27 mouse cellular contexts compared by ENCODE assay signal in genomic region chr8:61436147-61436546, GRCm38 (mm10). TPM values are rescaled to one million over a fixed set of nuclear protein-coding genes. Genes with fewer than 3 reads are reported as not detected.
DNase-seq lines count a peak whose midpoint lies in the region; ATAC-seq and TF ChIP-seq lines count a peak whose summit lies in the region.
"Had no signal": no experiment of that assay in that cellular context is flagged by ENCODE, and none has a peak within 500 bp of the region (broad histone marks: within the 10 kb centered on the region; RNA-seq: fewer than 3 reads in every experiment).

No protein-coding gene starts in this region.

- TF ChIP-seq CTCF in hindbrain, postnatal 0 days (IDR thresholded peaks at IDR 0.05; ENCODE audit: low read depth): no peak
- no peak for TF ChIP-seq CTCF in lung, postnatal 0 days (IDR thresholded peaks at IDR 0.05)
- no peak for TF ChIP-seq CTCF in midbrain, postnatal 0 days (IDR thresholded peaks at IDR 0.05)

- DNase-seq in hindbrain, embryonic 11.5 days (ENCODE audit: low spot score): no peak
- no peak for DNase-seq in hindbrain, postnatal 0 days (ENCODE audit: low spot score)
- peak; percentile 8 for DNase-seq in lung, postnatal 0 days (ENCODE audit: low spot score)
- no peak for DNase-seq in lung, postnatal 36 days
- DNase-seq in midbrain, postnatal 0 days (ENCODE audit: low spot score): no peak
- DNase-seq in cerebellum, postnatal 25 days: no peak
- DNase-seq: adrenal gland, postnatal 14 days; cerebellum, adult 11 months; cerebellum, adult 9-10 months; embryo, embryonic 11 days; heart, postnatal 10 days; kidney, postnatal 36 days; lung, postnatal 4 days; right cerebral cortex, postnatal 4 days; thymus, adult 2 months; thymus, postnatal 36 days had no signal

- no peak overlapping the region for H3K4me2 ChIP-seq in hindbrain, embryonic 11.5 days (replicated peaks; ENCODE audit: low read depth, low read length)
- H3K4me2 ChIP-seq in hindbrain, postnatal 0 days (ENCODE audit: low read depth, low read length): no peak overlapping the region
- no peak overlapping the region for H3K4me2 ChIP-seq in lung, postnatal 0 days (replicated peaks; ENCODE audit: low read depth, low read length)
- H3K4me2 ChIP-seq in midbrain, embryonic 12.5 days (replicated peaks): no peak overlapping the region
- H3K4me2 ChIP-seq in midbrain, postnatal 0 days (ENCODE audit: low read depth, low read length, poor library complexity, severe bottlenecking): no peak overlapping the region
- H3K4me2 ChIP-seq: embryonic facial prominence, embryonic 12.5 days; heart, embryonic 13.5 days; kidney, embryonic 15.5 days; limb, embryonic 13.5 days; liver, embryonic 11.5 days; lung, embryonic 15.5 days had no signal

- no peak overlapping the region for H3K27ac ChIP-seq in hindbrain, embryonic 11.5 days (ENCODE audit: low read depth, low read length)
- no peak overlapping the region for H3K27ac ChIP-seq in hindbrain, postnatal 0 days
- H3K27ac ChIP-seq in lung, postnatal 0 days (ENCODE audit: low read length): peak overlapping the region; percentile 72
- H3K27ac ChIP-seq in midbrain, embryonic 12.5 days (replicated peaks): no peak overlapping the region
- no peak overlapping the region for H3K27ac ChIP-seq in midbrain, postnatal 0 days (ENCODE audit: low read depth, low read length)
- H3K27ac ChIP-seq: embryonic facial prominence, embryonic 12.5 days; heart, embryonic 13.5 days; kidney, embryonic 15.5 days; layer of hippocampus, adult 2 months; limb, embryonic 13.5 days; lung, embryonic 15.5 days had no signal

- TF ChIP-seq EP300 in lung, postnatal 0 days (IDR thresholded peaks at IDR 0.05): no peak

- peaks cover 3% of the 10 kb centered on the region for H3K4me1 ChIP-seq in hindbrain, embryonic 11.5 days (replicated peaks; ENCODE audit: control insufficient read depth, insufficient read depth, low read length)
- H3K4me1 ChIP-seq in hindbrain, postnatal 0 days (ENCODE audit: insufficient read depth, low read length): no peaks in the 10 kb centered on the region
- no peaks in the 10 kb centered on the region for H3K4me1 ChIP-seq in lung, postnatal 0 days (ENCODE audit: insufficient read depth, low read depth, low read length)
- H3K4me1 ChIP-seq in midbrain, embryonic 12.5 days: peaks cover 11% of the 10 kb centered on the region
- H3K4me1 ChIP-seq in midbrain, postnatal 0 days (ENCODE audit: insufficient read depth, low read length): no peaks in the 10 kb centered on the region
- H3K4me1 ChIP-seq: embryonic facial prominence, embryonic 12.5 days; heart, embryonic 13.5 days; limb, embryonic 13.5 days had no signal

- H3K27me3 ChIP-seq in hindbrain, embryonic 11.5 days (ENCODE audit: control insufficient read depth, insufficient read depth, low read length): no peaks in the 10 kb centered on the region
- no peaks in the 10 kb centered on the region for H3K27me3 ChIP-seq in hindbrain, postnatal 0 days (ENCODE audit: insufficient read depth, low read length)
- H3K27me3 ChIP-seq in lung, postnatal 0 days (replicated peaks; ENCODE audit: insufficient read depth, low read length): no peaks in the 10 kb centered on the region
- no peaks in the 10 kb centered on the region for H3K27me3 ChIP-seq in midbrain, embryonic 12.5 days
- no peaks in the 10 kb centered on the region for H3K27me3 ChIP-seq in midbrain, postnatal 0 days (ENCODE audit: insufficient read depth, low read length)
- H3K27me3 ChIP-seq: embryonic facial prominence, embryonic 12.5 days; heart, embryonic 13.5 days; kidney, embryonic 15.5 days; limb, embryonic 13.5 days; lung, embryonic 15.5 days; megakaryocyte, embryonic 14.5 days; Patski had no signal

- H3K9ac ChIP-seq in hindbrain, embryonic 11.5 days (ENCODE audit: low read depth, low read length): no peak overlapping the region
- no peak overlapping the region for H3K9ac ChIP-seq in hindbrain, postnatal 0 days (replicated peaks; ENCODE audit: low read length)
- H3K9ac ChIP-seq in lung, postnatal 0 days (replicated peaks; ENCODE audit: low read depth): no peak overlapping the region
- H3K9ac ChIP-seq in midbrain, embryonic 12.5 days (replicated peaks): no peak overlapping the region
- H3K9ac ChIP-seq in midbrain, postnatal 0 days (replicated peaks; ENCODE audit: low read length, poor library complexity, severe bottlenecking): no peak overlapping the region
- H3K9ac ChIP-seq: embryonic facial prominence, embryonic 12.5 days; heart, embryonic 13.5 days; kidney, embryonic 15.5 days; limb, embryonic 13.5 days; lung, embryonic 15.5 days had no signal

- peak; percentile 63 for ATAC-seq in hindbrain, embryonic 11.5 days (ENCODE audit: low FRiP score)
- no peak for ATAC-seq in hindbrain, postnatal 0 days
- no peak for ATAC-seq in lung, postnatal 0 days
- 0 out of 2 replicates have a peak, but pooled peaks have one; percentile 41 for ATAC-seq in midbrain, embryonic 12.5 days (ENCODE audit: low FRiP score, low read depth)
- peak; percentile 20; the same call in 1 of the 2 replicates for ATAC-seq in midbrain, postnatal 0 days (ENCODE audit: low FRiP score)
- ATAC-seq: forebrain, embryonic 16.5 days; Patski had no signal

- H3K9me3 ChIP-seq in hindbrain, embryonic 11.5 days (ENCODE audit: control insufficient read depth, low read length): no peaks in the 10 kb centered on the region
- no peaks in the 10 kb centered on the region for H3K9me3 ChIP-seq in hindbrain, postnatal 0 days (ENCODE audit: low read length)
- no peaks in the 10 kb centered on the region for H3K9me3 ChIP-seq in lung, postnatal 0 days (ENCODE audit: low read length)
- no peaks in the 10 kb centered on the region for H3K9me3 ChIP-seq in midbrain, embryonic 12.5 days
- no peaks in the 10 kb centered on the region for H3K9me3 ChIP-seq in midbrain, postnatal 0 days (ENCODE audit: low read length)
- H3K9me3 ChIP-seq: embryonic facial prominence, embryonic 12.5 days; limb, embryonic 13.5 days; lung, embryonic 15.5 days had no signal

- H3K36me3 ChIP-seq in hindbrain, embryonic 11.5 days (ENCODE audit: control insufficient read depth, insufficient read depth, low read length): no peaks in the 10 kb centered on the region
- no peaks in the 10 kb centered on the region for H3K36me3 ChIP-seq in hindbrain, postnatal 0 days (ENCODE audit: insufficient read depth, low read length)
- H3K36me3 ChIP-seq in lung, postnatal 0 days (ENCODE audit: insufficient read depth, low read length): no peaks in the 10 kb centered on the region
- no peaks in the 10 kb centered on the region for H3K36me3 ChIP-seq in midbrain, embryonic 12.5 days
- no peaks in the 10 kb centered on the region for H3K36me3 ChIP-seq in midbrain, postnatal 0 days (ENCODE audit: insufficient read depth, low read length)
- H3K36me3 ChIP-seq: embryonic facial prominence, embryonic 12.5 days; kidney, embryonic 15.5 days; limb, embryonic 13.5 days; lung, embryonic 15.5 days had no signal

- 49% methylated on average over 3 of the region's 3 CpGs for WGBS in hindbrain, embryonic 11.5 days
- WGBS in hindbrain, postnatal 0 days: 44% methylated on average over 3 of the region's 3 CpGs
- 76% methylated on average over 3 of the region's 3 CpGs for WGBS in lung, postnatal 0 days
- 38% methylated on average over 3 of the region's 3 CpGs for WGBS in midbrain, embryonic 12.5 days
- WGBS in midbrain, postnatal 0 days: 26% methylated on average over 3 of the region's 3 CpGs

- no peak overlapping the region for H3K4me3 ChIP-seq in hindbrain, embryonic 11.5 days (ENCODE audit: low read depth, low read length)
- no peak overlapping the region for H3K4me3 ChIP-seq in hindbrain, postnatal 0 days (ENCODE audit: low read length)
- H3K4me3 ChIP-seq in lung, postnatal 0 days (ENCODE audit: low read depth, low read length): no peak overlapping the region
- H3K4me3 ChIP-seq in midbrain, embryonic 12.5 days: no peak overlapping the region
- H3K4me3 ChIP-seq in midbrain, postnatal 0 days (ENCODE audit: low read depth, low read length): no peak overlapping the region
- H3K4me3 ChIP-seq: embryonic facial prominence, embryonic 12.5 days; heart, embryonic 13.5 days; kidney, embryonic 15.5 days; layer of hippocampus, adult 2 months; limb, embryonic 13.5 days; lung, embryonic 15.5 days; megakaryocyte, embryonic 14.5 days had no signal

RNA-seq across cellular contexts. Expression of gene Cbr4, which starts 51.4 kb away (rescaled TPM):
- polyA plus RNA-seq in hindbrain, embryonic 11.5 days (2014; fragmentation: Nextera tagmentation; extraction: Ambion mirVana): 29.8 and 31.8 TPM in 2 replicates
- 3.7 and 10.1 TPM in 2 replicates for total RNA-seq in hindbrain, postnatal 0 days (2014; rRNA removed)
- polyA plus RNA-seq in hindbrain, postnatal 0 days (2015; fragmentation: Nextera tagmentation; extraction: Ambion mirVana): 24.5 and 27.9 TPM in 2 replicates
- polyA plus RNA-seq in lung, postnatal 0 days (2015; fragmentation: Nextera tagmentation; extraction: Ambion mirVana): 33.2 and 37.7 TPM in 2 replicates
- 25.4 and 26.7 TPM in 2 replicates for polyA plus RNA-seq in midbrain, embryonic 12.5 days (2016; fragmentation: Nextera tagmentation; extraction: Ambion mirVana)
- total RNA-seq in midbrain, postnatal 0 days (2014; rRNA removed): 8.8 TPM in 2 replicates
- 19.2 and 20.2 TPM in 2 replicates for polyA plus RNA-seq in midbrain, postnatal 0 days (2015; fragmentation: Nextera tagmentation; extraction: Ambion mirVana)

Comparison
In these comparisons a context has a peak if more than half of its experiments do, and no peak if none do; other contexts are left out.
1. ATAC-seq: peak in hindbrain, embryonic 11.5 days (single experiment), midbrain, embryonic 12.5 days (single experiment) and midbrain, postnatal 0 days (single experiment); none in hindbrain, postnatal 0 days (single experiment) and lung, postnatal 0 days (single experiment).